In the genomic region with DNA sequence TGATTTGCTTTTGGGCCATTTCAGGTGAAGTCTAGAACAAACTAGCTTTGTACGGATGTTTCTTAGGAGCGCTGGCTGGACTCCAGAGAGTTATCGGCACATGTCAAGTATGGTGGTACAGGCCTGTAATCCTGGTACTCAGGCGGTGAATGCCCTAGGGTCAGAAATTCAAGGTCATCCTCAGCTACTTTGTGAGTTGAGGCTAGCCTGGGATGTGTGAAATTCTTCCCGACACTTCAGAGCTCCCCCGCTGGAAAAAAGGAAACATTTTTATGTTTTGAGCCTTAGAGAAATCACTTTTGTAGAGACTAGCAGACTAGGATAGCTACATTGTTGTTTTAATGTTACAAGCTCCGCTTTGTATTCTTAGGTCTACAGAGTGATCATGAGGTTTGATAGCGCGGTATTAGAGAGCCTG, we compare ENCODE assay signal across 8 mouse cellular contexts. TPM values are rescaled to one million over a fixed set of nuclear protein-coding genes. Genes with fewer than 3 reads are reported as not detected.
DNase-seq lines count a peak whose midpoint lies in the region; ATAC-seq lines count a peak whose summit lies in the region.

No protein-coding gene starts in this region.

- peak; percentile 22 for DNase-seq in MN1 (ENCODE audit: low spot score)
- DNase-seq in limb, embryonic 11.5 days (ENCODE audit: low spot score), result no peak
- peak; percentile 68 for DNase-seq in testis, postnatal 10 days (ENCODE audit: low spot score)
- no peak for DNase-seq in left cerebral cortex, adult 11 months (ENCODE audit: low spot score)
- no peak for DNase-seq in thymus, postnatal 0 days (ENCODE audit: low spot score)

- no peak overlapping the region for H3K9ac ChIP-seq in forebrain, embryonic 16.5 days (replicated peaks; ENCODE audit: low read depth, low read length)
- H3K9ac ChIP-seq in limb, embryonic 11.5 days (ENCODE audit: low read length), result no peak overlapping the region

- no peaks in the 10 kb centered on the region for H3K9me3 ChIP-seq in erythroblast, embryonic 14.5 days (ENCODE audit: control insufficient read depth, low read length)
- H3K9me3 ChIP-seq in forebrain, embryonic 16.5 days (ENCODE audit: control insufficient read depth, low read length), result no peaks in the 10 kb centered on the region
- H3K9me3 ChIP-seq in limb, embryonic 11.5 days (ENCODE audit: control insufficient read depth, low read length), result no peaks in the 10 kb centered on the region

- peak overlapping the region; percentile 86 for H3K4me2 ChIP-seq in forebrain, embryonic 16.5 days (ENCODE audit: low read length)
- peak overlapping the region; percentile 71 for H3K4me2 ChIP-seq in limb, embryonic 11.5 days (ENCODE audit: low read depth, severe bottlenecking)

- no peaks in the 10 kb centered on the region for H3K27me3 ChIP-seq in erythroblast, embryonic 14.5 days (ENCODE audit: control insufficient read depth)
- H3K27me3 ChIP-seq in forebrain, embryonic 16.5 days (replicated peaks; ENCODE audit: control insufficient read depth, insufficient read depth, low read length), result no peaks in the 10 kb centered on the region
- no peaks in the 10 kb centered on the region for H3K27me3 ChIP-seq in limb, embryonic 11.5 days (ENCODE audit: control insufficient read depth, insufficient read depth, low read length)

- no peak for ATAC-seq in erythroblast, adult 5-6 weeks (replicated peaks; ENCODE audit: low FRiP score, poor library complexity, severe bottlenecking)
- ATAC-seq in forebrain, embryonic 16.5 days, result no peak
- no peak for ATAC-seq in limb, embryonic 11.5 days (ENCODE audit: insufficient number of reproducible peaks, low FRiP score, low TSS enrichment, low read depth)

- peaks cover 34% of the 10 kb centered on the region for H3K4me1 ChIP-seq in erythroblast, embryonic 14.5 days (ENCODE audit: control insufficient read depth)
- peaks cover 13% of the 10 kb centered on the region for H3K4me1 ChIP-seq in forebrain, embryonic 16.5 days (replicated peaks; ENCODE audit: control insufficient read depth, insufficient read depth, low read length)
- no peaks in the 10 kb centered on the region for H3K4me1 ChIP-seq in limb, embryonic 11.5 days (ENCODE audit: control insufficient read depth, insufficient read depth, low read length)

- 87% methylated on average over 9 of the region's 9 CpGs for whole genome bisulfite sequencing in forebrain, embryonic 16.5 days
- 87% methylated on average over 9 of the region's 9 CpGs for WGBS in limb, embryonic 11.5 days

- H3K36me3 ChIP-seq in erythroblast, embryonic 14.5 days (ENCODE audit: control insufficient read depth), result peaks cover 13% of the 10 kb centered on the region
- H3K36me3 ChIP-seq in forebrain, embryonic 16.5 days (ENCODE audit: control insufficient read depth, insufficient read depth), result no peaks in the 10 kb centered on the region
- H3K36me3 ChIP-seq in limb, embryonic 11.5 days (ENCODE audit: control insufficient read depth, insufficient read depth, low read length), result no peaks in the 10 kb centered on the region

- H3K4me3 ChIP-seq in erythroblast, embryonic 14.5 days (replicated peaks), result peak overlapping the region; percentile 93
- peak overlapping the region; percentile 77 for H3K4me3 ChIP-seq in forebrain, embryonic 16.5 days (replicated peaks; ENCODE audit: low read length)
- H3K4me3 ChIP-seq in limb, embryonic 11.5 days (ENCODE audit: low read depth, low read length), result peak overlapping the region; percentile 68

- no peak overlapping the region for H3K27ac ChIP-seq in forebrain, embryonic 16.5 days (ENCODE audit: low read length)
- H3K27ac ChIP-seq in limb, embryonic 11.5 days (replicated peaks; ENCODE audit: low read depth, low read length), result no peak overlapping the region

RNA-seq across cellular contexts. Expression of gene Sugt1, which starts 1.1 kb away (rescaled TPM):
- polyA plus RNA-seq in erythroblast, embryonic 14.5 days (2012), result 0.12 and 0.28 TPM in 2 replicates
- total RNA-seq in erythroblast, adult 5-6 weeks (2015; ENCODE audit: low replicate concordance), result 46.9 and 56.4 TPM in 2 replicates
- 30.9 and 44.0 TPM in 2 replicates for total RNA-seq in erythroblast, adult 5-6 weeks (2017; ENCODE audit: low replicate concordance)
- 107 and 112 TPM in 2 replicates for polyA plus RNA-seq in forebrain, embryonic 16.5 days (2015; fragmentation: Nextera tagmentation; extraction: Ambion mirVana)
- polyA plus RNA-seq in limb, embryonic 11.5 days (2014; fragmentation: Nextera tagmentation; extraction: Ambion mirVana), result 161 and 165 TPM in 2 replicates
- 130 and 131 TPM in 2 replicates for polyA plus RNA-seq in thymus, postnatal 0 days (2015; fragmentation: Nextera tagmentation; extraction: Ambion mirVana)

Comparison
In these comparisons a context has a peak if more than half of its experiments do, and no peak if none do; other contexts are left out.
1. DNase-seq: peak in MN1 (single experiment) and testis, postnatal 10 days (single experiment); none in limb, embryonic 11.5 days (single experiment), left cerebral cortex, adult 11 months (single experiment) and thymus, postnatal 0 days (single experiment).
2. RNA of gene Sugt1, which starts 1.1 kb away (polyA plus RNA-seq): 161 to 165 TPM in limb, embryonic 11.5 days, 130 to 131 TPM in thymus, postnatal 0 days and 107 to 112 TPM in forebrain, embryonic 16.5 days; 0.12 to 0.28 TPM in erythroblast, embryonic 14.5 days; every median in the first group is over 10 times any median in the second.
3. Peak in every context shown above with its lines, with median percentiles within 50 percentile points of each other: H3K4me3 ChIP-seq.